Mouse (Mus musculus): ENCODE measurements around the gene Pear1. TPM values are rescaled to one million over a fixed set of nuclear protein-coding genes. Genes with fewer than 3 reads are reported as not detected.

Gene Pear1
- polyA plus RNA-seq, 1 experiment from 2014 or later = 0.30 TPM

- Histone ChIP-seq H3K27ac (no peak overlapping the region), H3K79me2 (ENCODE audit: inconsistent target) (no peaks in the 10 kb centered on the region), H3K4me3 (ENCODE audit: inconsistent target) (no peak overlapping the region), H3K36me3 (ENCODE audit: inconsistent target) (no peaks in the 10 kb centered on the region)
- 68% methylated on average over 5 of the region's 5 CpGs for WGBS (ENCODE audit: missing documents)
Observed at GRCm38 (mm10) chr3:87765631-87766283, 58.3 kb downstream of the Pear1 start.

- Histone ChIP-seq H3K4me3 (ENCODE audit: inconsistent target) (no peak overlapping the region), H3K79me2 (ENCODE audit: inconsistent target) (no peaks in the 10 kb centered on the region), H3K27ac (no peak overlapping the region), H3K36me3 (ENCODE audit: inconsistent target) (no peaks in the 10 kb centered on the region)
- whole genome bisulfite sequencing (ENCODE audit: missing documents) = 6% methylated on average over 10 of the region's 10 CpGs
Observed at GRCm38 (mm10) chr3:87765091-87765490, 59.0 kb downstream of the Pear1 start.

DNA sequence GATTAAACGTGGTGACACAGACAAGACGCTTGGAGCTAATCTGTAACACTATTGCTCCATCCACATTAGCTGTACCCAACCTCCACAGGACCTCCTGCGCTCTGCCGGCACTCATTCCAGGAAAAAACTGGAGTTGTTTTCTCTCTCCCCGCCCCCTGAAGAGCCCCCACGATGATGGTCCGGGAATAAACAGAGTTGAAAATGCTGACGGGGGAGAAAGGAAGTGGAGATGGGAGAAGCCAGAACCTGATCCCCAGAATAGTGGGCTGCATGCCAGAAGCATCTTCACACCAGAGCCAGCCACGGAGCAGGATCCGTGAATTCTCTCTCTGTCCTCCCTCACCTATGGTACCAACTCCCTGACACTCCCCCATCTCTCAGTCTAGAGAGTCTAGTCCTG, 59.6 kb downstream of the Pear1 start:
- no peaks in the 10 kb centered on the region for H3K36me3 ChIP-seq (ENCODE audit: inconsistent target)
- H3K27ac ChIP-seq = no peak overlapping the region
- H3K4me3 ChIP-seq (ENCODE audit: inconsistent target) = no peak overlapping the region
- H3K79me2 ChIP-seq (ENCODE audit: inconsistent target) = no peaks in the 10 kb centered on the region
- WGBS (ENCODE audit: missing documents) = 16% methylated on average over 10 of the region's 10 CpGs

DNA sequence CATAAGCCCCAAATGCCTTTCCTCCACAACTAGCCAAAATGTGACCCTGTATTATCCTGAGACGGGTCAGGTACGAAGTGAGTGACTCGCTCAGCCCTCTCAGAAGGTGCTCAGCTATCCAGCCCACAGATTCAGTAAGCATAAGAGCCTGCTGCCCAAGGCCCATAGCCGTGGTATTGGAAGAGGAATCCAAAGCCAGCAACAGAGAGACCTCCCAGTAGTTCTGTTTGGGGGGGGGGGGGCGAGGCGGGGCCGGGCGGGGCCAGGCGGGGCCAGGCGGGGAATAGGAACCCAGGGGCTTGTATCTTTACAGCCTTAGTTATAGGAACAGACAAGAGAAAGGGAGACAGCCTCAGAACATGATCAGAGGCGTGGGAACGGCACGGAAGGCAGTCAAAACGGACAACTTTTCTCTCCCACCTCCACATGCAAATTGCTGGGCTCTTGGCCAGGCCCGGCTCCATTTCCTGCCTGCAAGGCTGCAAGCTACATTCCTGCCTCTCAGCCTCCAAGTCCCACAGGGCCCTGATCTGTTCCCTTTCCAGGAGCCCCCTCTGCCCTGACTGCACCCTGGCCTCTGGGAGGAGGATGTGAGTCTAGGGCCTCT, 60.3 kb downstream of the Pear1 start:
- Histone ChIP-seq H3K36me3 (ENCODE audit: inconsistent target) (no peaks in the 10 kb centered on the region), H3K27ac (no peak overlapping the region), H3K79me2 (ENCODE audit: inconsistent target) (no peaks in the 10 kb centered on the region), H3K4me3 (ENCODE audit: inconsistent target) (no peak overlapping the region)
- 27% methylated on average over 12 of the region's 15 CpGs for WGBS (ENCODE audit: missing documents)

- H3K36me3 ChIP-seq (ENCODE audit: inconsistent target) = no peaks in the 10 kb centered on the region
- no peak overlapping the region for H3K27ac ChIP-seq
- 91% methylated on average over 4 of the region's 4 CpGs for WGBS (ENCODE audit: missing documents)
- H3K4me3 ChIP-seq (ENCODE audit: inconsistent target) = no peak overlapping the region
- no peaks in the 10 kb centered on the region for H3K79me2 ChIP-seq (ENCODE audit: inconsistent target)
Observed at GRCm38 (mm10) chr3:87763202-87763601, 60.9 kb downstream of the Pear1 start.

- WGBS (ENCODE audit: missing documents) = 61% methylated on average over 20 of the region's 20 CpGs
- Histone ChIP-seq H3K36me3 (ENCODE audit: inconsistent target) (no peaks in the 10 kb centered on the region), H3K4me3 (ENCODE audit: inconsistent target) (no peak overlapping the region), H3K79me2 (ENCODE audit: inconsistent target) (no peaks in the 10 kb centered on the region), H3K27ac (no peak overlapping the region)
Observed at GRCm38 (mm10) chr3:87761408-87762375, 62.4 kb downstream of the Pear1 start.

DNA sequence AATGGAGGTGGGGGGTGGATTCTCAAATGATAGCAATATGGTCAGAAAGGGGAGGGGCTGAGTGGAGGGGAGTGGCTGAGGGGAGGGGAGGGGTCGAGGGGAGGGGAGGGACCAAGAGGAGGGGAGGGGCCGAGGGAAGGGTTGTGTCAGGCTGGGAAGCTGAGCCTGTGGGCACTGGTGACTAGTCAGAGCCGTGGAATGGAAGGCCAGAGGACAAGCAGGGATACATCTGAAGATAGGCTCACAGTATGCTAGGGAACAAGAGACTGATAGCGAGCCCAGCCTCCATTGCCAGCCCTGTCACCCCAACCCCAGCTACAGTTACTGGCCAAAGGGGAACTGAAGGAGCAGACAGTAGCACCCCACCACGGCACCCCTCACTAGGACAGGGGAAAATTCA, 65.5 kb downstream of the Pear1 start:
- Histone ChIP-seq H3K27ac (no peak overlapping the region), H3K36me3 (ENCODE audit: inconsistent target) (no peaks in the 10 kb centered on the region), H3K79me2 (ENCODE audit: inconsistent target) (no peaks in the 10 kb centered on the region), H3K4me3 (ENCODE audit: inconsistent target) (no peak overlapping the region)
- WGBS (ENCODE audit: missing documents) = 59% methylated on average over 3 of the region's 5 CpGs

DNA sequence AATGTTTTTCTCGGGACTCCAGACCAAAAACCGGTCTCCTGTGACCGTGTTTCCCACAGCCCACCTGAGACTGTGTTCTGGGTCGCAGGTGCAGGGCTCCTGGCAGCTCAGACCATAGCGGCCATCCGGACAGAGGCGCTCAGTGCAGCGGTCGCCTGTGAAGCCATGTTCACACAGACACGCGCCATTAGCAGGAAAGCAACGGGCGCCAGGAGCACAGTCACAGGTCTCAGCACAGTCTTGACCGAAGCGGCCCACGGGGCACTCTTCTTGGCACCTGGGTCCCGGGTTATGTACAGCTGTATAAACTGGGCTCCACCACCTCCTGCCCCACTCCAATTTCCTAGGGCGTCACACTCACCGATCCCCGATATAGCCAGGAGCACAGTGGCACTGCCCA, 67.6 kb downstream of the Pear1 start:
- no peaks in the 10 kb centered on the region for H3K79me2 ChIP-seq (ENCODE audit: inconsistent target)
- H3K36me3 ChIP-seq (ENCODE audit: inconsistent target) = no peaks in the 10 kb centered on the region
- H3K27ac ChIP-seq = no peak overlapping the region
- H3K4me3 ChIP-seq (ENCODE audit: inconsistent target) = no peak overlapping the region
- WGBS (ENCODE audit: missing documents) = 92% methylated on average over 20 of the region's 20 CpGs

- Histone ChIP-seq H3K4me3 (ENCODE audit: inconsistent target) (no peak overlapping the region), H3K27ac (no peak overlapping the region), H3K36me3 (ENCODE audit: inconsistent target) (no peaks in the 10 kb centered on the region), H3K79me2 (ENCODE audit: inconsistent target) (no peaks in the 10 kb centered on the region)
- WGBS (ENCODE audit: missing documents) = 25% methylated on average over 24 of the region's 24 CpGs
Observed at GRCm38 (mm10) chr3:87755964-87756363, 68.1 kb downstream of the Pear1 start.

GRCm38 (mm10) chr3:87753829-87754228, 70.3 kb downstream of the Pear1 start:
- H3K36me3 ChIP-seq (ENCODE audit: inconsistent target) = no peaks in the 10 kb centered on the region
- H3K27ac ChIP-seq = no peak overlapping the region
- 94% methylated on average over 11 of the region's 13 CpGs for WGBS (ENCODE audit: missing documents)
- no peak overlapping the region for H3K4me3 ChIP-seq (ENCODE audit: inconsistent target)
- no peaks in the 10 kb centered on the region for H3K79me2 ChIP-seq (ENCODE audit: inconsistent target)

DNA sequence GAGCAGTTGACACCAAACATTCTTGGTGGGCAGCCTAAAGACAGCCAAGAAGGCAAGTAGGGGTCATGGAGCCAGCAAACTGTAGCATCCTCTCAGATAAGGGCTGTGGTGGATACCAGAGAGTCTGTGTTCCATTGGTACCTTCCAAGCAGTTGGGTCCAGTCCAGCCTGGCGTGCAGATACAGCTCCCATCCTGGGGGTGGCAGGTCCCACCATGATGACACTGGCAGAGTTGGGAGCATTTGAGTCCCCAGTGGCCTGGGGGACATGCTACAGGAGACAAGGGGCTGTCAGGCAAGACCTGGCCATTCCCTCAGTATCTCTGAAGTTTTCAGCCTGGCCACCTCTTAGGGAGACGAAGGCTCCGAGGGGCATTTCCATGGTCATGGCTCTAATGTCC, 71.5 kb downstream of the Pear1 start:
- H3K4me3 ChIP-seq (ENCODE audit: inconsistent target) = no peak overlapping the region
- no peaks in the 10 kb centered on the region for H3K79me2 ChIP-seq (ENCODE audit: inconsistent target)
- no peaks in the 10 kb centered on the region for H3K36me3 ChIP-seq (ENCODE audit: inconsistent target)
- H3K27ac ChIP-seq = no peak overlapping the region
- WGBS (ENCODE audit: missing documents) = 93% methylated on average over 3 of the region's 3 CpGs

GRCm38 (mm10) chr3:87749977-87750376, 74.1 kb downstream of the Pear1 start:
- 97% methylated on average over 12 of the region's 12 CpGs for WGBS (ENCODE audit: missing documents)
- Histone ChIP-seq H3K4me3 (ENCODE audit: inconsistent target) (no peak overlapping the region), H3K36me3 (ENCODE audit: inconsistent target) (no peaks in the 10 kb centered on the region), H3K79me2 (ENCODE audit: inconsistent target) (no peaks in the 10 kb centered on the region), H3K27ac (no peak overlapping the region)

- no peaks in the 10 kb centered on the region for H3K36me3 ChIP-seq (ENCODE audit: inconsistent target)
- H3K79me2 ChIP-seq (ENCODE audit: inconsistent target) = no peaks in the 10 kb centered on the region
- WGBS (ENCODE audit: missing documents) = 21% methylated on average over 5 of the region's 5 CpGs
- H3K27ac ChIP-seq = no peak overlapping the region
- H3K4me3 ChIP-seq (ENCODE audit: inconsistent target) = no peak overlapping the region
Observed at GRCm38 (mm10) chr3:87749036-87749435, 75.1 kb downstream of the Pear1 start.

DNA sequence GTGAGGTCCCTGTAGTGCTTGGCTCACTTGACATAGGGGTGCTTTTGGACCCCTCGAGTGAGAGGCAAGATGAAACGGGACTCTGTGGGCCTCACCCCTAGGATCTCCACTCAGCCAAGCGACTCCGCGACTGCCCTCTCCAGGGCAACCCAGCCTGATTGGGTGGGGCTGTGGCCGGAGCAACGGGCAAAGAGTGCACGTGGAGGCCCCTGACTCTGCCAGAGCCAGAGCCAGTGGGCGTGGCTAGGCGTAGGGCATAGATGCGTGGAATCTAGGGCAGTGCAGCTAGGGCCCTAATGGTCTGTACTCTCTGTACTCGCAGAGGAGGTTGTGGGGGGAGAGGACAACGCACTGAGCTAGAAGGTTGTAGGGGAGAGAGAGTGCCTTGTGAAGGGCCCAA, 75.7 kb downstream of the Pear1 start, which contains the start of gene Lrrc71:
TSS of gene Lrrc71 (minus strand) at position 195 of the 400 bp plus-strand sequence.
- 81% methylated on average over 13 of the region's 13 CpGs for WGBS (ENCODE audit: missing documents)
- Histone ChIP-seq H3K36me3 (ENCODE audit: inconsistent target) (no peaks in the 10 kb centered on the region), H3K79me2 (ENCODE audit: inconsistent target) (no peaks in the 10 kb centered on the region), H3K4me3 (ENCODE audit: inconsistent target) (no peak within 1 kb of the TSS), H3K27ac (no peak within 1 kb of the TSS)

Measured in macrophage (primary cell).